Mouse (Mus musculus) heart, embryonic 13.5 days (tissue): ENCODE measurements around the gene Gm19402. TPM values are rescaled to one million over a fixed set of nuclear protein-coding genes. Genes with fewer than 3 reads are reported as not detected.

Experiments used
- ATAC-seq: fragments of 200-750 bp; cut with Nextera tagmentation; 2 replicates; pipeline ENCODE4 v1.8.0; 2017; ENCODE audit warnings: moderate TSS enrichment; ENCODE audit not compliant: insufficient number of reproducible peaks, low FRiP score, low TSS enrichment; ENCODE audit errors: extremely low read depth
- H3K27ac ChIP-seq: fragments of 300-500 bp; sonication (generic); replicated peaks from 2 replicates; pipeline ENCODE4 v1.5.1; 2015; ENCODE audit warnings: moderate library complexity, mild to moderate bottlenecking, inconsistent platforms
- H3K27me3 ChIP-seq: fragments of 300-500 bp; sonication (generic); replicated peaks from 2 replicates; pipeline ENCODE4 v1.6.1; 2015; ENCODE audit warnings: mild to moderate bottlenecking, inconsistent platforms
- H3K36me3 ChIP-seq: fragments of 300-500 bp; sonication (generic); 2 replicates; pipeline ENCODE4 v1.6.1; 2015; ENCODE audit warnings: mild to moderate bottlenecking, inconsistent platforms
- H3K4me1 ChIP-seq: fragments of 300-500 bp; sonication (generic); 2 replicates; pipeline ENCODE4 v1.6.1; 2015; ENCODE audit warnings: inconsistent platforms
- H3K4me2 ChIP-seq: fragments of 300-500 bp; sonication (generic); 2 replicates; pipeline ENCODE4 v1.6.1; 2015; ENCODE audit warnings: inconsistent platforms, mild to moderate bottlenecking, moderate library complexity
- H3K4me3 ChIP-seq: fragments of 300-500 bp; sonication (generic); 2 replicates; pipeline ENCODE4 v1.5.1; 2015; ENCODE audit warnings: moderate library complexity, mild to moderate bottlenecking, inconsistent platforms
- H3K9ac ChIP-seq: fragments of 300-500 bp; sonication (generic); 2 replicates; pipeline ENCODE4 v1.6.1; 2015; ENCODE audit warnings: inconsistent platforms, mild to moderate bottlenecking, moderate library complexity
- H3K9me3 ChIP-seq: fragments of 300-500 bp; sonication (generic); 2 replicates; pipeline ENCODE4 v1.6.1; 2016; ENCODE audit warnings: inconsistent platforms
- WGBS: fragments of 180-500 bp; shearing (Covaris S2); methylation state at CpG from one replicate; pipeline ENCODE4 v1.1.7; 2015; ENCODE audit warnings: mixed read lengths; 5-methylcytosine and 5-hydroxymethylcytosine counted together
- polyA plus RNA-seq: library from polyadenylated mRNA; unstranded; fragments of >200 nt; fragmentation: Nextera tagmentation; extraction: Ambion mirVana; gene quantifications from 2 replicates; pipeline ENCODE4 v1.2.1, GENCODE M21; 2015

Gm19402 gene
- polyA plus RNA-seq, 1 experiment from 2014 or later = not detected

- Histone ChIP-seq H3K27ac (no peak within 1 kb of the TSS), H3K4me1 (no peaks in the 10 kb centered on the region), H3K27me3 (no peaks in the 10 kb centered on the region), H3K4me3 (no peak within 1 kb of the TSS), H3K36me3 (no peaks in the 10 kb centered on the region), H3K9ac (no peak within 1 kb of the TSS), H3K9me3 (0 out of 2 replicates have a peak, but pooled peaks cover 12% of the 10 kb centered on the region), H3K4me2 (no peak within 1 kb of the TSS)
- ATAC-seq = no peak
- 100% methylated on average over 1 of the region's 1 CpGs for WGBS
Observed at GRCm38 (mm10) chr10:77706326-77706725, 15.8 kb upstream of the Gm19402 start, which contains the start of gene Gm10272. Gene Gm10272, plus strand, starts transcription at chr10:77706626.

GRCm38 (mm10) chr10:77697133-77697532, 6.6 kb upstream of the Gm19402 start, which contains the start of gene Gm9508:
Gene Gm9508, minus strand, starts transcription at chr10:77697233.
- 33% methylated on average over 4 of the region's 4 CpGs for WGBS
- H3K36me3 ChIP-seq = no peaks in the 10 kb centered on the region

GRCm38 (mm10) chr10:77687021-77687420, 3.5 kb downstream of the Gm19402 start:
- no peak overlapping the region for H3K9ac ChIP-seq
- peaks cover 11% of the 10 kb centered on the region for H3K4me1 ChIP-seq
- H3K27ac ChIP-seq = no peak overlapping the region
- no peak overlapping the region for H3K4me2 ChIP-seq
- no peak for ATAC-seq
- WGBS = 20% methylated on average over 10 of the region's 10 CpGs
- no peak overlapping the region for H3K4me3 ChIP-seq
- H3K9me3 ChIP-seq = no peaks in the 10 kb centered on the region
- H3K27me3 ChIP-seq = peaks cover 92% of the 10 kb centered on the region
- no peaks in the 10 kb centered on the region for H3K36me3 ChIP-seq

More at GRCm38 (mm10) chr10:77697133-77697532, 6.6 kb upstream of the Gm19402 start, which contains the start of gene Gm9508:
- no peak within 1 kb of the TSS for H3K27ac ChIP-seq
- peaks cover 7% of the 10 kb centered on the region; the same call in 1 of the 2 replicates for H3K9me3 ChIP-seq
- peaks cover 26% of the 10 kb centered on the region for H3K27me3 ChIP-seq
- no peak for ATAC-seq
- no peak within 1 kb of the TSS for H3K4me3 ChIP-seq
- H3K4me1 ChIP-seq = no peaks in the 10 kb centered on the region
- H3K4me2 ChIP-seq = no peak within 1 kb of the TSS
- no peak within 1 kb of the TSS for H3K9ac ChIP-seq

GRCm38 (mm10) chr10:77685895-77686664, 4.5 kb downstream of the Gm19402 start, which contains the start of gene Tspear:
Gene Tspear, plus strand, starts transcription at chr10:77686569.
- H3K4me3 ChIP-seq = peak within 1 kb of the TSS; percentile 4
- no peak for ATAC-seq
- H3K9me3 ChIP-seq = no peaks in the 10 kb centered on the region
- H3K27ac ChIP-seq = no peak within 1 kb of the TSS
- H3K27me3 ChIP-seq = peaks cover 91% of the 10 kb centered on the region
- H3K4me1 ChIP-seq = peaks cover 11% of the 10 kb centered on the region
- WGBS = 2% methylated on average over 22 of the region's 22 CpGs
- no peak within 1 kb of the TSS for H3K9ac ChIP-seq
- H3K4me2 ChIP-seq = peak within 1 kb of the TSS; percentile 45
- no peaks in the 10 kb centered on the region for H3K36me3 ChIP-seq

DNA sequence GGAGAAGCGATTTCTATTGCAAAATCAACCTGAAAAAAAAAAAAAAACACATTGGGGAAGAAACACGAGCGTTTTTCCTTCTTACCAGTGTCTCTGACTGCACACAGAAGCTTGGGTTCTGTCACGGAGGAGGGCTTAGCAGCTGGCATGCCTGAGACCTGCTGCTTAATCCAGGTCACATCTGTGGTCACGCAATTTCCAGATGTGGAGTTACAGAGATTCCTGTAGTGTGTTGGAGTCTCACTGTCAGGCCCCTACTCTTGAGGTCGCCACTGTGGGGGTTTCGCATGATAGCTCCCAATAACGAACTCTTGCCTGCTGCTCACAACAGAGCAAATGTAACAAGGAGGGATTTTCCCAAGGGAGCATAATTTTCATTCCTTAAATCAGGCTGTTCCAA, 6.4 kb downstream of the Gm19402 start:
- H3K36me3 ChIP-seq = no peaks in the 10 kb centered on the region
- H3K9ac ChIP-seq = no peak overlapping the region
- peaks cover 11% of the 10 kb centered on the region for H3K4me1 ChIP-seq
- no peak overlapping the region for H3K4me3 ChIP-seq
- no peak overlapping the region for H3K27ac ChIP-seq
- no peak for ATAC-seq
- WGBS = 36% methylated on average over 8 of the region's 8 CpGs
- H3K4me2 ChIP-seq = no peak overlapping the region
- H3K9me3 ChIP-seq = no peaks in the 10 kb centered on the region
- peaks cover 95% of the 10 kb centered on the region for H3K27me3 ChIP-seq

DNA sequence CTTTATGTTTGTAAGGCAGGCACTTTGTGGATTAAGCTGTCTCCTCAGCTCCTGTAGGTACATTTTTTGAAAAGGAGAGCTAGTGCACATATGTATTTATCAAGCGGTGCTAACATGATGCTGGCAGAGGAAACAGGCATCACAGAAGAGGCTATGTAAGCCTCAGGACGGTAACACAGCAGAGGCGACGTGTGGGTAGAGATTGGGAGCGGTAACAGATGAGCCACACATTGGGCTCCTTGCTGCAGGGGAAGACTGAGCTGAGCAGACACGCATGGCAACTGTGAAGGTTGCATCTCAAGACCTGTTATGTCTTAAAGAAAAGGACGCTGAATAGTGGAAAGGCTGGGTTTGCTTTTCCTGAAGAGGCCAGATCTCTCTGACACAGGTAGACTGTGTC, 7.6 kb downstream of the Gm19402 start:
- H3K9me3 ChIP-seq = no peaks in the 10 kb centered on the region
- WGBS = 66% methylated on average over 7 of the region's 7 CpGs
- no peak overlapping the region for H3K9ac ChIP-seq
- peaks cover 13% of the 10 kb centered on the region for H3K4me1 ChIP-seq
- H3K27me3 ChIP-seq = peaks cover 95% of the 10 kb centered on the region
- no peak for ATAC-seq
- no peak overlapping the region for H3K27ac ChIP-seq
- H3K4me2 ChIP-seq = no peak overlapping the region
- no peak overlapping the region for H3K4me3 ChIP-seq
- no peaks in the 10 kb centered on the region for H3K36me3 ChIP-seq

DNA sequence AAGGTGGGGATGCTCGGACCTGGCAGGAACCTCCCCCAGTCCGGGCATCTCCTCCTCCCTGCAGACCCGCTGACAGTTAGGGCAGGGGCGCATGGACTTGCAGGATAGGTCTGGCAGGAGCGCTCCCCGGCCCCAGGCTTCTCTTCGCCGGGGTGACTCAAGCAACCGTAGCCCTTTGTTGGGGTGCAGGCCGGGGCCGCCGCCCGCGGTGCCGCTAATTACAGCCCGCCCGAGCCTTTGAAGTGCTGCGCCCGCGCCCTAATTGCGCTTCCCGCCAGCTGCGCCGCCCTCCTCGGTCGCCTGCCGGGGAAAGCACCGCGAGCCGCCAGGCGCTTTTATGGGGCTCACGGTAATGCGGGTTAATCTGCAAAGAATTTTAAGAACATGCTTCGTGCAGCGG, 13.0 kb downstream of the Gm19402 start:
- H3K9me3 ChIP-seq = no peaks in the 10 kb centered on the region
- peaks cover 85% of the 10 kb centered on the region for H3K27me3 ChIP-seq
- H3K4me1 ChIP-seq = peaks cover 12% of the 10 kb centered on the region
- peak overlapping the region; percentile 3; the same call in 1 of the 2 replicates for H3K9ac ChIP-seq
- no peaks in the 10 kb centered on the region for H3K36me3 ChIP-seq
- peak overlapping the region; percentile 67 for H3K4me2 ChIP-seq
- H3K4me3 ChIP-seq = peak overlapping the region; percentile 45
- under 1% methylated on average over 35 of the region's 35 CpGs for WGBS
- H3K27ac ChIP-seq = no peak overlapping the region
- no peak for ATAC-seq

- Histone ChIP-seq H3K9ac (no peak overlapping the region), H3K4me1 (peaks cover 12% of the 10 kb centered on the region), H3K27ac (no peak overlapping the region), H3K27me3 (peaks cover 52% of the 10 kb centered on the region), H3K36me3 (no peaks in the 10 kb centered on the region), H3K9me3 (no peaks in the 10 kb centered on the region), H3K4me2 (no peak overlapping the region), H3K4me3 (no peak overlapping the region)
- 54% methylated on average over 13 of the region's 13 CpGs for WGBS
- no peak for ATAC-seq
Observed at GRCm38 (mm10) chr10:77673765-77674164, 16.8 kb downstream of the Gm19402 start.

- Histone ChIP-seq H3K36me3 (no peaks in the 10 kb centered on the region), H3K27ac (no peak overlapping the region), H3K9me3 (no peaks in the 10 kb centered on the region), H3K4me1 (no peaks in the 10 kb centered on the region), H3K4me3 (no peak overlapping the region), H3K27me3 (peaks cover 36% of the 10 kb centered on the region), H3K9ac (no peak overlapping the region), H3K4me2 (no peak overlapping the region)
- ATAC-seq = no peak
- WGBS = 7% methylated on average over 4 of the region's 4 CpGs
Observed at GRCm38 (mm10) chr10:77671519-77671918, 19.0 kb downstream of the Gm19402 start.

DNA sequence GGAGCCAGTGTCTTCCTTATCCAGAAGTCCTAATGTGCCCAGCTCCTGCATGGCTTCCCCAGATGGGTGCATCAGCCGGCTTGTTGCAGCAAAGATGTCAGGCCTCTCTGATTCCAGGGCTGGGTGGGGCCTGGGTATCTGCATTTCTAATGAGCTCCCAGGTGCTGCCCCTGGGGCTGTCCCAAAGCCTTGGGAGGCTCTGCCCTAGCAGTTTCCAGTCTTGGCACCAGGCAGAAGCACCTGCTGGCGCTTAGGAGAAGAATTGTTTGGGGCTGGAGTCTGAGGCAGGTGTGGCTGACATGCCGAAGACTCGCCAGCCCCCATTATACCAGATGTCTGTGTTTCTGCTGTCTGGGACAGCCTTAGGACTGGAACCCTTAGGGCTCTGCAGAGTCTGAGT, 19.8 kb downstream of the Gm19402 start:
- Histone ChIP-seq H3K36me3 (no peaks in the 10 kb centered on the region), H3K4me3 (no peak overlapping the region), H3K9ac (no peak overlapping the region), H3K27ac (no peak overlapping the region), H3K4me1 (no peaks in the 10 kb centered on the region), H3K4me2 (no peak overlapping the region), H3K27me3 (peaks cover 32% of the 10 kb centered on the region), H3K9me3 (no peaks in the 10 kb centered on the region)
- no peak for ATAC-seq
- 79% methylated on average over 4 of the region's 4 CpGs for WGBS

GRCm38 (mm10) chr10:77667402-77667801, 23.2 kb downstream of the Gm19402 start:
- ATAC-seq = no peak
- no peak overlapping the region for H3K4me3 ChIP-seq
- H3K27me3 ChIP-seq = peaks cover 36% of the 10 kb centered on the region
- H3K4me1 ChIP-seq = no peaks in the 10 kb centered on the region
- H3K36me3 ChIP-seq = no peaks in the 10 kb centered on the region
- H3K27ac ChIP-seq = no peak overlapping the region
- H3K4me2 ChIP-seq = no peak overlapping the region
- H3K9ac ChIP-seq = no peak overlapping the region
- WGBS = 72% methylated on average over 4 of the region's 4 CpGs
- H3K9me3 ChIP-seq = no peaks in the 10 kb centered on the region

DNA sequence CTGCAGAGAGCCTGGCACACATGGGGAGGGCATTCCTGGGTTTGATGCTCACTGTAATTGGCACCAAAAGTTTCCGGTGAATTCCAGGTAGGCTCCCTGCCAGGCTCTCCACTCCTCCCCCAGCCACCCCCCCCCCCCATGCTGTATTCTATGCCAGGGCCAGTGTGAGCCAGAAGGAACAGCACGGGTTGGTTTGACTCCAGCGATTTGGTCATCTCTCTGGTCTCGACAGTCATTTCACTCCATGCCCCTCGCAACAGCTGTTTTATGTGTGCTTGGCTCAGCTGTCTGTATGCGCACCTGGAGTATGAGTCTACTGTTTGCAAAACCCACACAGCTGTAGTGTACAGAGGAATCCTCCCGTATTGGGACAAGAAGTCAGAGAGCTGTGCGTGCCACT, 24.2 kb downstream of the Gm19402 start:
- Histone ChIP-seq H3K4me3 (no peak overlapping the region), H3K4me1 (no peaks in the 10 kb centered on the region), H3K36me3 (no peaks in the 10 kb centered on the region), H3K9ac (no peak overlapping the region), H3K9me3 (no peaks in the 10 kb centered on the region), H3K27ac (no peak overlapping the region), H3K4me2 (no peak overlapping the region), H3K27me3 (peaks cover 38% of the 10 kb centered on the region)
- ATAC-seq = no peak
- WGBS = 67% methylated on average over 8 of the region's 8 CpGs
